Mouse (Mus musculus): Measurements from ENCODE around the gene Ube2e1. TPM values are rescaled to one million over a fixed set of nuclear protein-coding genes. Genes with fewer than 3 reads are reported as not detected.

The Ube2e1 gene
- polyA plus RNA-seq, 1 experiment: 72.3 TPM

DNA sequence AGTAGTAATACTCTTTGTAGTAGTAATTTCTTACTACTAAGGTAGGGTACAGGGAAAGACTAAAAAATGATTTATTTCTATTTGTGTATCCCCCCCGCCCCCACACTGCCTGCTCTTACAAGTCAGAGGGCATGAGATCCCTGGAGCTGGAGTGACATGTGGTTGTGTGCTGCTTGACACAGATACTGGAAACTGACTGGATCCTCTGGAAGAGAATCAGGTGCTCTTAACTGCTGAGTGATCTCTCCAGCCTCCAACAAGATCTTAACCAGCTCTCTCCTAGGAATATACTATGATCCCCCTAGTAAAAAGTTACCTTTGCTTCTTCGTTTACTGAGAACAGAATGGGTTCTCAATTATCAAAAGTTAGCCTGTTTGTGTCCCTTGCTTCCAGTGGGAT lies 45.2 kb downstream of the Ube2e1 start:
- no peak for TF ChIP-seq GATA1 (IDR thresholded peaks at IDR 0.05; ENCODE audit: low read length)

DNA sequence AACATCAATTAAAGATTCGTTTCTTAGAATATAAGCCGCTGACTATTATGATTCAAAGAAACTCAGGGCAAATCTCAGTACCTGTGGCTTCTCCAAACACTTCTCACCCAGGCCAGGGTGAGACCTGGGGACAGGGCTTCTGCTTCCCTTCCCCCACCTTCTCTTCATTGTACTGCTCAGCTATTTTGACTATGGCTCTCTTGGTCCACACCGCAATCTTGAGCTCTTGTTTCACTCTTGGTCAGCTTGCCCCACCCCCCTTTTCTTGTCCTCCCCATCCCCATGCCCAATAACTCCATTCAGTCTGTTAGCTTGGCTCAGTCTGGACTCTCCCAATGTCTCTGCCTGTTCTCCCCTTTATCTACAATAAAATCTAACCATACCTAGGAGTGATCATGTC lies 46.2 kb downstream of the Ube2e1 start:
- no peak for TF ChIP-seq GATA1 (IDR thresholded peaks at IDR 0.05; ENCODE audit: low read length)

DNA sequence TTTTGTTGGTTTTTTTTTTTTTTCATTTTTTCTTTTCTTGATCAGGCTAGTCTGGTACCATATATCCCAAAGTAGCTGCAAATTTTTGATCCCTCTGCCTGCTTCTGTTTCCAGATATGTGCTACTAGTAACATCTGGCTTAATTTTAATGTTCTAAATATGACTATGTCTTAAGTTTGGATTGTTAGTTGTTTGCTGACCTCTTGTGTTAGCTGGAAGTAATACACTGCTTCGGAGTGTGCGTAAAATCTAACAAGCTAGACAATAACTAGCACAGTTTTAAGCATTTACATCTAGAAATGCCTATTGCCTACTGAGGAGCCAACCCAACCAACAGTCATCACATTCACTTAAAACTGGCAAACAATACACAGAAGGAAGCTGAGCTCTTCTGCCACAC lies 47.1 kb downstream of the Ube2e1 start:
- TF ChIP-seq GATA1 (IDR thresholded peaks at IDR 0.05; ENCODE audit: low read length): no peak

DNA sequence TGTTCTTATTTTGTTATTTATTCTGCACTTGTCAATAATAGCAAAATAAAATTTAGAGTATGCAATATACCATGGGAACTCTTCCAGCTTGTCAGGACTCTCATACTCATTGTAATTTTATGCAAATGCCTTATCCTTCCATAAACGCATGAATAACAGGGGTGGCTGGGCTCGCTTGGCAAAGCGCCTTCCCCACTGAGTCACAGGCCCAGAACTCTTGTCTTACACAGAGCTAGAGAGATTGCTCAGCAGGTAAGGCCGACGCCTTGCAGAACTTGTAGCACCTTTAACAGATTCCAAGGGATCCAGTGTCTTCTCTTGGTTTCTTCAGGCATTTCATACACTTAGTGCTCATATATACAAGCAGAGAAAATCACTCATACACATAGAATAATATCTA lies 51.3 kb downstream of the Ube2e1 start:
- TF ChIP-seq GATA1 (IDR thresholded peaks at IDR 0.05; ENCODE audit: low read length): no peak

DNA sequence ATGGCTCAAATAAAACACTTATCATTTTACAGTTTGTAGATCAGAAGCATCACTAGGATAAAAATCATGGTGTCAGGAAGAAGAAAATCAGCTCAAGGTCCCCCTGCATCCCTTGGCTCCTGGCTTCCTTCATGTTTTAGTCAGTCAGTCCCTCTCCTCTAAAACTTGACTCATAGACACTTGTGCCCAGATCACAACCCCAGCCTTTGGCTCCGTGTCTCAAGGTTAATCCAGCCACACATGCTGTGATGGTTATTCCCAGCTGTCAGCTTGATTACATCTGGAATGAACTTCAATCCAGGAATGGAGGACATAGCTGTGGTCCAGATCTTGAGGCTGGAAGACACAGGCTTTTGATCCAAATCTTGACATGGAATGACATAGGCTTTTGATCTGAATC lies 57.1 kb downstream of the Ube2e1 start:
- TF ChIP-seq GATA1 (IDR thresholded peaks at IDR 0.05; ENCODE audit: low read length): no peak

DNA sequence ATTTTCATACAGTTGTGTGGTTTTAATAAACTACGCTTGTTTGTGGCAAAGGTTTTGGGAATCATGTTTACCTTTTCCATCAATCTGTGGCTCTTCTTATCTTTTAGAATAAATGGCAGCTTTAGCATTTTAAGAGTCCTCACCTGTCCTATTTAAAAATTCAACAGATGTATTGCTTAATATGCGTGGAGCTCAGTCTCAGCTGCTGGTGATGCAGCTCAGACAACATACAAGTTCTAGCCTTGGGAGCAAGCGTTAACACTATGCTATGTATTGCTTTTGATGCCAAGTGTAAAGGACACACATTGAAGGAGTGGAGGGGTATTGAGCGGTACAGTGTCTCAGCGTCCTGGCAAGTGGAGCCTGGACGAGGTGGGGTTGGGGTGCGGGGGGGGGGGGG lies 60.0 kb downstream of the Ube2e1 start:
- TF ChIP-seq GATA1 (IDR thresholded peaks at IDR 0.05; ENCODE audit: low read length): no peak

DNA sequence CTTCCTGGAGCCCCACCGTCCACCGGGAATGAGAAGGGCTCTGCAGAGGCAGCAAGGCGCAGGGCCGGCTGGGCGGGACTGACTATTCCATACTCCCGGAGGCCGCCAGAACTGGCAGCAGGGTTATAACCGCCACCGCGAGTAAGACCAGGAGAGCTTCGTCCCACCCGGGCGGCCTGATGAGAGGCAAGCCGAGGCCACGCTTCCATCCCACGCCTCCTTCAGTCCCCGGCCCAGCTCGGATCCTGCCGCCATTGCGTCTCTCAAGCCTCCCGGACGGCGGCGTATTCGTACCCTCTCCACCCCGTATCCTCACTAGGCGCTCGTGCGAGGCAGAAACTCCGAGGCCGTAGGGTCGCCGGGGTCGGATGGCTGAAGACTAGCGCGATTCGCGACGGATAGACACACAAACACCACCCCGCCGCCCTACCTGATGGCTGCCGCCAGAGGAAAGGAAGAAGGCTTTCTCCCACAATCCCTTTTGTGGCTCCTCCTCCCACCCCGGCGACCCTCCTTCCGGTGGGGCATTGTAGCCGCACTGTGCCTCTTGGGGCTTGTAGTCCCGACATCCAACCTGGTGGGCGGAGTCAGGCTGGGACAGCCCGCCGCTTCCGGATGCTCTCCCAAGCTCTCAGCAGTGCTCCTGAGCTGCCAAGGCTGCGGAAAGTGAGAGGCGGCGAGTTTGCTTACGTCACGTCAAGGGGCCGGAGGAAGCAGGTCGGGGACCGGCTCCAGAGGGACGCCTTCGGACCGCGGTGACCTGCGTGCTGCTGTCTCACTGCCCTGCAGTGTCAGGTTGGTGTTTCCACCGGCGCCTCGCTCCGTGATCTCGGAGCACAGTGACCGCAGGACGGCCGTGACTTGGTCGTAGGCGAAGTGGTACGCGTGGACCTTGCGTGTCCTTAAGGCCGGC lies 60.9 kb downstream of the Ube2e1 start, which contains the start of the genes Nkiras1 and Rpl15:
Nkiras1 (plus strand) TSS at position 608 of the 913 bp plus-strand sequence.
Rpl15 (minus strand) TSS at position 863 of the 913 bp plus-strand sequence.
- TF ChIP-seq GATA1 (IDR thresholded peaks at IDR 0.05; ENCODE audit: low read length): no peak

DNA sequence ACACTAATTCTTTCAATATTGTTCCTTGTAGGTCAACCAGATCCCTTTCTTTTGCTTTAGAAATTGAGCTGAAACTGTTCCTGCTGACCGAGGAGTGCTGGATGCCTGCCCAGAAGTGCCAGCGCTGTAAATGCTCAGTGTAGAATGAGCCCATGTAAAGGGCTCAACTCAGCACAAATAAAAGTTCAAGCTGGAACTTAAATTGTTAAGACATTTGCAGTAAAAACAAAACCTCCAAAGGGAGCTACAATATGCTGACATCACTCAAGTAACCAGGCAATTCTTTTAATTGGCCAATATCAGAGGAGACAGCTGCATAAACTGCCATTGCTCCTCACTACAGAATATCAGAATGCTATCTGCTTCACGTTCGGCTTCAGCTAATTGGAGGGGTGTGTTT lies 68.2 kb downstream of the Ube2e1 start:
- no peak for TF ChIP-seq GATA1 (IDR thresholded peaks at IDR 0.05; ENCODE audit: low read length)

DNA sequence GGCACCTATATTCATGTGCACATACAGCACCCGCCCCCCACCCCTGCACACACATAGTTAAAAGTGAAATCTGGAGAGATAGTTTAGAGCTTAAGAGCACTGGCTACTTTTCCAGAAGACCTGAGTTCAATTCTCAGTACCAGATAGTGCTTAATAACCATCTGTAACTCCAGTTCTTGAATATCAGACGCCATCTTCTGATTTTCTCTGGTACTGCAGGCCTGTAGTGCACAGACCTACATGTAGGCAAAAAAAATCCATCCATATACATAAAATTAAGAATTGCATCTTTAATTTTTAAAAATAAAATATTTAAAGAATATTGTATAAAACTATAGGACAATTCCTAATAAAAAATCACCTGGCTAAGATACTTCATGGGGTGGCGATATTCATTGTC lies 70.5 kb downstream of the Ube2e1 start:
- TF ChIP-seq GATA1 (IDR thresholded peaks at IDR 0.05; ENCODE audit: low read length): no peak

DNA sequence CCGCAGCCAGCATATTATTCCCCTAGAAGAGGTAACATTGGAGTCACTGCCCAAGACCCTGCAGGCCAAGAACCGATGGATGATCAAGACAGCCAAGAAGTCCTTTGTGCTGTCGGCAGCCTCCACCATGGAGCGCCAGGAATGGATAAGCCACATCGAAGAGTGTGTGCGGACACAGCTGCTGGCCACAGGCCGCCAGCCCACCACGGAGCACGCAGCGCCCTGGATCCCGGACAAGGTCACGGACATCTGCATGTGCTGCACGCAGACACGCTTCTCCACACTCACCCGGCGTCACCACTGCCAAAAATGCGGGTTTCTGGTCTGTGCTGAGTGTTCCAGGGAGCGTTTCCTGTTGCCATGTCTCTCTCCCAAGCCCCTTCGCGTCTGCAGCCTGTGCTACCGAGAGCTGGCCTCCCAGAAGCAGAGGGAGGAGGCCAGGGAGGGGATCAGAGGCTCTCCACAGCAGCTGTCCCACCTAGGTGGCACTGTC lies 89.0 kb downstream of the Ube2e1 start:
- TF ChIP-seq GATA1 (IDR thresholded peaks at IDR 0.05; ENCODE audit: low read length): no peak

DNA sequence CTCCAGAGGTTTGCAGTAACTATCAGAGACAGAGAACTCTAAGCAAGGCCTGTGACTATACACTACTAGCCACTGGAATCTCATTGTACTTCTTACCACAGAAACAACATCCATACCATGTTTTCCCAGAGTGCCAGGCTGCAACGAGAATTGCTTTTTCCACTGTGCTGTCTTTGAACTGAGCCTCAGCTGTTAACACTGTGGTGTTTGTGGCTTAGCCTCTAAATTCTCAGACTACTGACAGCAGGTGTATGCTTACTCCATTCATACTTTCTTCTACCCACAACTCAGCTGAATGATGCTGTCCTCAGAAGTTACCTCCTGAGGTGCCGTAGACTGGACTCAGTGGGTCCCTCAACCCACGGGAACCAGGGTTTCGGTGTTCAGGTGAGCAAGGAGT lies 89.9 kb downstream of the Ube2e1 start:
- TF ChIP-seq GATA1 (IDR thresholded peaks at IDR 0.05; ENCODE audit: low read length): no peak

DNA sequence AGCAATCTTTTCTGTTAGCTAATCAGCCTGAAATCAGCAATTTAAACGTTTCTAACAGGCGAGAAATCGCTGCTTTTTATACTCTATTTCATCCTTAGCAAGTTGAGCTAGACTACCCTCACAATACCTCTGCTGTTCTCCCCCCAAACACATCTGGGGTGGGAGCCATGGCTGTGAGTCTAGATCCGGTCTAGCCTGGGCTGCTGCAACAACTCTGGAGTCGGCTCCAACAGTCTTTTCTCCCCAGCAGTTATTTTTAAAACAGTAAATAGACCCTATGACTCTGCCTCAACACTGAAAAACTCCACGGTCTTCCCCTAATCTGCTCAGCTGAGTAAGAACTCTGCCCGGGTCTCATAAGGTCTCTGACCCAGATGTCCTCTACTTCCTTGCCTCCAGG lies 91.5 kb downstream of the Ube2e1 start:
- TF ChIP-seq GATA1 (IDR thresholded peaks at IDR 0.05; ENCODE audit: low read length): no peak

DNA sequence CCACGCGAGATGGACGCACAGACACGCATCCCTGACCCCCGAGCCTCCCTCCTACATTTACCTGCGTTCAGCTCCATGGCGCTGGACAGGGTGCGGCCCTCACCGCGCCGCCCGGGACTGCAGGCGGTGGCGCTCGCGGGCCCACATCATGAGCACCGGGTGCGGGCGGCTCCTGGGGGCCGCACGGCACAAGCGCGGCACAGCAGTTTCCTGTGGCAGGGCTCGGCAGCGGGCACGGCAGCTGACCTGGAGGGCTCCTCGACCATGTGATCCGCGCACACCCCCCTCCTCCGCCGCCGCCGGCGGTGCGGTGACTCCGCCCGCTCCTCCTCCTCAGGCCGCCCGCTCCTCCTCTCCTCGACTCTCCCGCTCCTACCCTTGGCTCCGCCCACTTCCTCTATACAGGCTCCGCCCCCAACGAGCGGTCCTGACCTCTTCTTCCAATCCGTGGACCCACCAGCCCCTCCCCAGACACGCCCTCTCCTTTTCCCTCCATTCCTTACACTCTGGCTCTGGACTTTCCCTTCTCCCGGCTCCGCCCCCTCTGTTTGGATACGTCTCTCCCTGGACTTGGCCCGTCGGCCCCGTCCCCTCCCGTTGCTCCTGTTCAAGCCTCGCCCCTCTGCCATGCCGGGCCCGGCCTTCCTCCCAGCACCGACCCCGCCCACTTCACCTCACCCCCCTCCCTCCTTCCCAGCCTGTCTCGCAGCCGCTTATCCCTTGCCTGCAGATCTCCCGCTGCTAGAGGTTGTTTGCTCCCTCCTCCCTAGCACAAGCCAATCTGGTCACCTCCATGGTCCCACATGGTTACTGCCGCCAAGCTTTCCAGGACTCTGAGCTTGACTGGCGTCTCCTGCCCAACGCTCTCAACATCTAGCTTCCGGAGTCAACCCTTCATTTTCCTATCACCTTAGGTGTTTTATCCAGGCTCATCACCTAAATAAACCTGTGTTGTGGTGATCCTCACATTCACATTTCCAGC lies 92.6 kb downstream of the Ube2e1 start, which contains the start of gene Nr1d2:
Nr1d2 (minus strand) TSS at position 378 of the 982 bp plus-strand sequence.
- TF ChIP-seq GATA1 (IDR thresholded peaks at IDR 0.05; ENCODE audit: low read length): no peak

DNA sequence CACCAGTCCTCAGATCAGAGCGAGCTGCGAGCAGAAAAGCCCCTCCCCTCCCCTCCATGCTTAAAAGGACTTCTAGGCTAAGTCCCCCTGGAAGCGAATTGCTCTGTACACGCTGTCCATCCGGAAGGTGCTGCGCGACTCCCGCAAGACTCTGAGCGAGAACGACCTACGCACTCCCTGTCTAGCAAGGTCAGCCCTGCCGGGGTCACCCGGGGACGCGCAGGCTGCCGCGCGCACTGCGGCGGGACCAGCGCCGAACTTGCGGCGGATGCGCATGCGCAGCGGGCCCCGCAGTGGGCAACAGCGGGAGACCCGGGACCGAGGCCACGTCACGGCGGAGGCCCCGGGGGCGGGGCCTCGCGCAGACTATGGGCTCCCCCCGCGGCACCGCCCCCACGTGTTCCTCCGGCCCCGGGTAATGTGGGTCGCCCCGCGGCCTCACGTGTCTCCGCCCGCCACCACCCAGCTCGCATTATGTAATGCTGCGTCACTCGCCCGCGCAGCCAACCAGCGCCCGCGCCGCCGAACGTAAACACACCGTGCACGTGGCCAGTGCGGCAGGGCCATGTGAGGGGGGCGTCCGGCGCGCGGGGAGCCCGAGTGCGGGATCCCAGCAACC lies 93.4 kb downstream of the Ube2e1 start:
- TF ChIP-seq GATA1 (IDR thresholded peaks at IDR 0.05; ENCODE audit: low read length): no peak

DNA sequence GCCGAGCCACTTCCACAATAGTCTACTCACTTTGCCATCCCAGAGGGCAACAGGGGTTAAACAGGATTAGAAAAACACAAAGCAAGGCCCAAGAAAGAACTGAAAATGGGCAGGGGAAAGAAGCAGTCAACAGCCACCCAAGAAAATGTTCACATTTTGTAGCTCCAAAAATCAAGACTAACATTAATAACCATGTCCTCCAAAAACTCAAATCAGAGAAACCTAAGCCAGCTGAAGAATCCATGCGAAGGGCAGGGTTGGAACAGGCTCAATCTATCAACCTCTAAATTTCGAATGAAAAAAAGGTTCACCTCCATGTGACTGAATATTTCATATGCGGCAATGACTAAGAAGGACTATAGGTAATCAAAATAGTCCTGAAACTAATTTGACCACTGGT lies 94.3 kb downstream of the Ube2e1 start:
- TF ChIP-seq GATA1 (IDR thresholded peaks at IDR 0.05; ENCODE audit: low read length): no peak
